Mouse (Mus musculus): ENCODE data around the gene Ackr3.

The Ackr3 gene

GRCm38 (mm10) chr1:90228323-90228697, 24.5 kb downstream of the Ackr3 start:
- peak; percentile 47 for DNase-seq (ENCODE audit: low read depth, low spot score)

- DNase-seq (ENCODE audit: low read depth, low spot score), result peak; percentile 92
Measured at GRCm38 (mm10) chr1:90230611-90231010, 26.8 kb downstream of the Ackr3 start.

GRCm38 (mm10) chr1:90231591-90232490, 28.1 kb downstream of the Ackr3 start:
- no peak for DNase-seq (ENCODE audit: low read depth, low spot score)

- DNase-seq (ENCODE audit: low read depth, low spot score), result no peak
Measured at GRCm38 (mm10) chr1:90232491-90232885, 28.7 kb downstream of the Ackr3 start.

GRCm38 (mm10) chr1:90234620-90235054, 30.9 kb downstream of the Ackr3 start:
- DNase-seq (ENCODE audit: low read depth, low spot score), result peak; percentile 94

GRCm38 (mm10) chr1:90236640-90237039, 32.9 kb downstream of the Ackr3 start:
- DNase-seq (ENCODE audit: low read depth, low spot score), result no peak

- no peak for DNase-seq (ENCODE audit: low read depth, low spot score)
Measured at GRCm38 (mm10) chr1:90238095-90238888, 34.5 kb downstream of the Ackr3 start.

- no peak for DNase-seq (ENCODE audit: low read depth, low spot score)
Measured at GRCm38 (mm10) chr1:90239336-90240225, 35.8 kb downstream of the Ackr3 start.

- no peak for DNase-seq (ENCODE audit: low read depth, low spot score)
Measured at GRCm38 (mm10) chr1:90240287-90240686, 36.5 kb downstream of the Ackr3 start.

- DNase-seq (ENCODE audit: low read depth, low spot score), result peak; percentile 68
Measured at GRCm38 (mm10) chr1:90242444-90242989, 38.7 kb downstream of the Ackr3 start.

- DNase-seq (ENCODE audit: low read depth, low spot score), result no peak
Measured at GRCm38 (mm10) chr1:90244537-90244936, 40.8 kb downstream of the Ackr3 start.

GRCm38 (mm10) chr1:90245533-90245932, 41.8 kb downstream of the Ackr3 start:
- DNase-seq (ENCODE audit: low read depth, low spot score), result no peak

- DNase-seq (ENCODE audit: low read depth, low spot score), result no peak
Measured at GRCm38 (mm10) chr1:90246035-90246434, 42.3 kb downstream of the Ackr3 start.

GRCm38 (mm10) chr1:90246800-90247199, 43.0 kb downstream of the Ackr3 start:
- DNase-seq (ENCODE audit: low read depth, low spot score), result no peak

GRCm38 (mm10) chr1:90247234-90247633, 43.5 kb downstream of the Ackr3 start:
- no peak for DNase-seq (ENCODE audit: low read depth, low spot score)

GRCm38 (mm10) chr1:90247756-90248541, 44.2 kb downstream of the Ackr3 start:
- no peak for DNase-seq (ENCODE audit: low read depth, low spot score)

- DNase-seq (ENCODE audit: low read depth, low spot score), result no peak
Measured at GRCm38 (mm10) chr1:90248966-90249735, 45.4 kb downstream of the Ackr3 start.

- DNase-seq (ENCODE audit: low read depth, low spot score), result no peak
Measured at GRCm38 (mm10) chr1:90250419-90250818, 46.6 kb downstream of the Ackr3 start.

- no peak for DNase-seq (ENCODE audit: low read depth, low spot score)
Measured at GRCm38 (mm10) chr1:90251156-90251555, 47.4 kb downstream of the Ackr3 start.

- DNase-seq (ENCODE audit: low read depth, low spot score), result no peak
Measured at GRCm38 (mm10) chr1:90253465-90253864, 49.7 kb downstream of the Ackr3 start.

Measured in 3T3-L1 (cell line).